Mouse (Mus musculus) left cerebral cortex, postnatal 25 days (tissue): ENCODE results near the gene Aoc1. TPM values are rescaled to one million over a fixed set of nuclear protein-coding genes. Genes with fewer than 3 reads are reported as not detected.
"Not testable (repeated sequence)": the region's sequence is repeated elsewhere in the genome, so short reads cannot be mapped to it uniquely, and the experiment has no call there.

Experiments
- DNase-seq, 2 experiments: peaks; one replicate each; pipeline ENCODE4 v3.0.0; 2022; ENCODE audit warnings: low spot score in 2 of 2, mixed read lengths in 1 of 2
- intact Hi-C: fragments of 180-260 bp; cut with DNase I; formaldehyde crosslinking; loops from one replicate; pipeline ENCODE4 v1.15.1; 2025
- total RNA-seq, 2 experiments: library from RNA; stranded (reverse); gene quantifications; 2 replicates each; pipeline ENCODE4 v1.2.3; 2021

Aoc1 gene
- total RNA-seq, 2 experiments from 2014 or later = not detected

DNA sequence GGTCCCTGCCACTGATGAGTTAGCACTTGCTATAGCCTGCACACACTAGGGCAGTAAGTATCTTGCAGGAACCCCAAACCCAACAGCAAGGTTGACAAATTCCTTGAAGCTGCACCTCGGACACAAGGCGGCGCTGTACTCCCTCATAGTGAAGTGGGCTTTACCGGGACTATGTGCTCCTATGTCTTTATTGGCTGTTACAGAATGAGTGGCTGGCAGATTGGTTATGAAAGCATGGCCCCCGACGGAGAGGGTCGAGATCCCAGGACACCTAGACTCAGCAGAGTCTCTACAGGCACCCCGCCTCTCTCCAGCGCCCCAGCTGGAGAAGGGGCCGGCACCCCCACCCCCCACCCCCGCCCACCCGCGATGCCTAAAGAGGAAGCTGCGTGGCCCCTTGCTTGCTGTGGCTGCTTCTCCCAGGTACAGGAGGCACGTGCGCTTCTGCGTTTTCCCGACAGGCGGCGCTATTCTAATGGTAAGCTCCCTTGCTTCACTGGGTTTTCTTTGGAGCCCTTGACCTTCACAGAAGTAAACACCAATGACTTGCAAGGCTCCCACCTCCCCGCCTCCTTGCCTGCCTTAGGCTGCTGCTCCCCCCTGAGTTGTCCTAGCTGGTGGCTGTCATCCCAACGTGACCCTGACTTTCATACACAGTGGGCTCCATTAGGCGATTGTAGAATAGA is 12.4 kb upstream of the Aoc1 start:
- peak; percentile 26 to 49 for DNase-seq
- intact Hi-C loops = loop anchor here (5.0 kb wide), 1 partner anchor 97 kb away; no protein-coding TSS in a partner anchor

DNA sequence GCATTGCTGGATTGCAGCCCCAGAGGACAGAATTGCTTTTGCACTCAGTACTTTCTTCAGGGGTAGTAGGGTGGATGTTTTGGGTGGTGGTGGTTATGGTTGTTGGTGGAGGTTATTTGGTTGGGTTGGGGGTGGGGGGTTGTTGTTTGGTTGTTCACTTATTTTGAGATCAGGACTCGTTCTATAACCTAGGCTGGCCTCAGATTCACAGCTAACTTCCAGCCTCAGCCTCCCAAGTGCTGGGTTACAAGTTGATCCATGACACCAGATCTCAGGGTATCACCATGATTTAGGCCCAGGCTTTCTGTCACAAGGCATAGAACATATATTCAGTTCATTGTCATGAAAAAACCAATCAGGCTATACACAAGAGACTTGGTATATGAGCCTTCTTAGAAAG is 11.8 kb upstream of the Aoc1 start:
- DNase-seq = no peak
- intact Hi-C loops = loop anchor here (5.0 kb wide), 1 partner anchor 96 kb away; no protein-coding TSS in a partner anchor

DNA sequence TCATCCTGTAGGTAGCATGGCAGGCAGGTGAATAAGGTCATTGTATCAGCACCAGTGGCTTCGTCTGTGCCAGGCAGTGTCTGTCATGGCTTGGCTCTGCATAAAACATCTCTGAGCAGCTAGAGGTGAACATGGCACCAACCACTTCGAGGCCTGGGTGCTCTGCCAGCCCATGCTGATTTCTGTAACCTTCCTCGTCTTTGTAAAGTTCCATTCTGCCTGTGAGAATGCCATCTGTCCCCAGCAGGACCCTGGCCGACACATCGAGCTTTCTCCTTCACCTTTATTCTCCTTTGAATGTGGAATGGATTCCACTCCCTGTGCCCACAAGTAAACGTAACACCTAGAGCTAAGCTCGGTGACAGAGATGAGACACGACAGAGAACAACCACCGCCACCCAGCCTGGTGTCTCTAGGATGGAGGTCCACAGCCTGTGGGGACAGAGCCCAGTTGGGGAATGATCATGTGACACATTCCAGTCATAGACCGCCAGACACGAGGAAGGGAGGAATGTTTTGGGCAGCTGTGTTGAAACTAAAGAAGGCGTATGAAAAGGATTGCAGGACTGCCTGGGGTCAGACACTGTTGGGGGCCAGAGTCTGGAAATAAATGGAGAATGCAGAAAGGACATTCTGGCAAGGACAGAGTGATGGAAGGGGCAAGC is 10.9 kb upstream of the Aoc1 start:
- DNase-seq = no peak
- intact Hi-C loops = loop anchor here (5.0 kb wide), 1 partner anchor 96 kb away; no protein-coding TSS in a partner anchor

DNA sequence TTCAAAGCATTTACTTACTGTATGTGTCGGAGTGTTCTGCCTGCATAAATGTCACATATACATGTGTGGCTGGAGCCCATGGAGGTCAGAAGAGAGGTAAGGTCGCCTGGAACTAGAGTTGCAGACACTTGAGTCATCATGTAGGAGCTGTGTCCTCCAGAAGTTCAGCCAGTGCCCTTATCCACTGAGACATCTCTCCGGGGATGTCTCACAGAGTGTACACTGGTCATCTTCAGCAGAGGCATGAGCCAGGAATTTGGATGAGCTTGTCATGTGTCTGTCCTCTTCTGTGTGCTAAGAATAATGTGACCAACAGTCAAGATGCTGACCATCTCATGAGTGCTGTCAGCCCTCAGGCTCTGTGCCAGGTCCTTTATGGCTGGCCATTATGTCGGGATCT is 9.9 kb upstream of the Aoc1 start:
- DNase-seq = no peak
- intact Hi-C loops = loop anchor here (5.0 kb wide), 1 partner anchor 94 kb away; no protein-coding TSS in a partner anchor

DNA sequence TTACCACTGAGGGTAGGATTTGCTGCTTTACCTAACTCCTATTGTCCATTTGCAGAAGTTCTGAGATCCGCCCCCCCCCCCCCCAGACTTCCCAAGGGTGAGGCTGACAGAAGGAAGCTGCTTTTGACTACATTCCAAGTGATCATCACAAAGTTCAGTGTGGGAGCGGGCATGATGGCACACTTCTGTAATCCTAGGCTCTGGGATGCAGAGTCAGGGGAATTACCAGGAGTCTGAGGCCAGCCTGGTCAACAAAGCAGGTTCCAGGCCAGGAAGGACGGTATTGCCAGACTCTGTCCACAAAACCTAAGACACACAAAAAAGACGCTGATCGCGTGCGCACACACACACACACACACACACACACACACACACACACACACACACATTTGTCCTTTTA is 9.2 kb upstream of the Aoc1 start:
- intact Hi-C loops = loop anchor here (5.0 kb wide), 1 partner anchor 94 kb away; no protein-coding TSS in a partner anchor

DNA sequence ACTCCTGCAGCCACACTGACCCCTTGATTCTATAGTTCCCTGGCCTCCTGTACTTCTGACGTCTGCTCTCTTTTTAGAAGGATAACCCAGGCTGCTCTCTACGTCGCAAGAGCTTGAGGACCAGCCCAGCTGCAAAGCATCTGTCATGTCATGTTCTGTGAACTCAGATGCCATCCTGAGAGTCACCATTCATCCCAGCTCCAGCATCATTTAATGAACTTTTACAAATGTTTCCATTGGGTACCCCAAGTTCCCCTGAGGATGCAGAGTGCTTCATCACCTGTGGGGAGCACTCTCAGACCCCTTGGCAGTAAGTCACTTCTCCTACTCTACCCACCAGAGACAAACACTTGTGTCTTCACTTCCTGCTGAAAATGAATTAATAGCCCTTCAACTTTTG is 8.5 kb upstream of the Aoc1 start:
- intact Hi-C loops = loop anchor here (5.0 kb wide), 1 partner anchor 93 kb away; no protein-coding TSS in a partner anchor

More for the DNA sequence above, 9.2 kb upstream of the Aoc1 start:
- no peak for DNase-seq

DNA sequence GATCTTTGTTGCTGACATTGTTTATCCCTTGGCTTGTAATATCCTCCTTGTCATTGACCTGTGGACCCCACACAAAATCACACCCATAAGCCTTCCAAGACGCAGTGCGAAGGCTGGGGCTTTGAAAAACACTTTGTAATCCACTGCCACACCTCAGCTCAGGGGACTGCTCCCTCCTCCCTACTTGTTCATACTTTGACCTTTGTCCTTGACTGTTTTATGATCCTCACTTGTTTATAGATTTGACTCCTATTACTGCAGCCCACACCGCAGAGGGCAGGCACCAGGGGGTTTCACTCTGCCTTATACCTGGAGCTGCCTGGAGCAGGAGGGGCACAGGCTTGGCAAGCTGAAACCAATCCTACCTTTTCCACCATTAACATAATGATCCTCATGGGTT is 8.0 kb upstream of the Aoc1 start:
- DNase-seq = no peak
- intact Hi-C loops = loop anchor here (5.0 kb wide), 1 partner anchor 93 kb away; no protein-coding TSS in a partner anchor

More for the DNA sequence above, 8.5 kb upstream of the Aoc1 start:
- DNase-seq = no peak

DNA sequence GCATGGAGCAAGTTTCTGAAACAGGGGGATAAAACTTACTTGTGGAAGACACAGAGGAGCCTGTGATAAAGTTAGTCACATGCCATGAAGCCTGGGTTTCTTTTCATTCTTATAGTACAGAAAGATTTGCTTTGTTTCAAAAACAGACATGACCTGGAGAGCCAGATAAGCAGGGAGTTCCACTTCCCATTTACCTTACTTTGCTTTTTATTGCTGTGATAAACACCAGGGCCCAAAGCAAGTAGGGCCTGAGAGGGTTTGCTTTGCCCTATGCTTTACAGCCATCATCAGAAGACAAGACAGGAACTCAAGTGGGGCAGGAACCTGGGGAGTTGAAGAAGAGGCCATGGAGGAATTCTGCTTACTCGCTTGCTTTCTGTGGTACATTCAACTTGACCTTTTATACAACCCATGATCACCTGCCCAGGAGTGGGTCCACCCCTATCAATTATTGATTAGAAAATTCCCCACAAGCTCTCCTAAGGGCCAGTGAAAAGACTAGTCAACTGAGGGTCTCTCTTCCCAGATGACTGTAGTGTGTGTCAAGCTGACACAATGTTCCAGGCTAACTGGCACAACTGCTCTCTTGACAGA is 7.4 kb upstream of the Aoc1 start:
- DNase-seq = no peak
- intact Hi-C loops = no loop called here

DNA sequence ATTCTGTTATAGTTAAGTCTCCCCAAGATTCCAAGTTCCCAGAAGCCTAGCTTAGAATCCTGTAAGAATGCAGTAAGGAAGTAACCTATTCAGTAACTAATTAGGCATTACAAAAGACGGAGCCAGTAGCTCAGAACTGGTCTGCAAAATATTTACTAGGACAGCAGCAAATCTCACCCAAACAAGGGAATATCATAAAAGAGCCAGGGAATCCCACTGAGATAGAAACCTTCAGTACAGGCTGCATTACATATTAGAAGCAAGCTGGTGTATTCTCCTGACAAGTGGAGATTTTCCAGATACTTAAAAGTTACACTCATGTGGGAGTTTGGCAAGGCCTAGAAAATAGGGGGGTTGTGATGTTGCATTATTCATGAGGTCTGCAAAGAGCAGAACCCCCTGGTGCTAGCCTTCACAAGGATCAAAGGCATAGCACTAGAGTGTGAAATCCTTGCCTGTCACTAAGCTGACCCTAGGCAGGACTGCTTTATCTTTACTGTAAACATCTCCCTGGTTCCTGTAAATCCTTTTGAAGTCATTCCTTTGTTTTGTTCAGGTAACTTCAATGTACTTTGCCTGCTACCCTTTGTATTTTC is 6.2 kb upstream of the Aoc1 start:
- intact Hi-C loops, DNase-seq: not testable (repeated sequence)

DNA sequence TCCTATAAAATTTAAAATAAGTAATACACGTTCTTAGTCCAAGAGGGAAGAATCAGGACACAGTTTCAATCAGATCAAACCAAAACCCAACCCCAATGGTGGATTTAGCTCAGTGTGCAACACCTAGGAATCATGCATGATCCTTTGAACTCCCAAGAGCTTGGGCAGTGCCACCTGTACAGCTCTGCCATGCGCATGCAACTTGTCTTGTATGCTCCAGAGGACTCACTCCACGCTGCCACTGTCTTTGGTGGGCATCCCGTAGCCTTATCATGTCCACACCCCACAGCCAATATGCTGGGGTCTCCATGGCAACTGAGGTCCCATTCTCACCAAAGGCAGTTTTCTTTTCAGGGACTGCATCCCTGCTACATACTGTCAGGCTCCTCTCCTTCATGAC is 5.5 kb upstream of the Aoc1 start:
- DNase-seq = no peak
- intact Hi-C loops = no loop called here

DNA sequence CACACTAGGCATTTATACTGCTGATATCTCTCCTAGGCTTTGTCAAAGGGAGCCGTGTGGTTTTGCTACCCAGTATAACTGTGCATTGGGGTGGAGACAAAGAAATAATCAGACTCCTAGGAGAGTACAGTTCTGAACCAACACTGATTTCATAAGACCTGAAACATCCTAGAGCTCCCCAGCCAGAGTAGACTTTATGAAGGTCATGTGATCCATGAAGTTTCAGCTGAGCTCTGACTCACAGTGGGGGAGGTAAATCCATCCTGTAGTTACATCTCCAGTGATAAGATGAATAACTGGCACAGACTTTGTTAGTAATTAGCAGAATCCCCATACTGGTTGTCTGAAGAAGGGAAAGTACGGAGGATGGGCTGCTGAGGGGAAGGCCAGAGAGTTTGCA is 2.9 kb upstream of the Aoc1 start:
- intact Hi-C loops = no loop called here

DNA sequence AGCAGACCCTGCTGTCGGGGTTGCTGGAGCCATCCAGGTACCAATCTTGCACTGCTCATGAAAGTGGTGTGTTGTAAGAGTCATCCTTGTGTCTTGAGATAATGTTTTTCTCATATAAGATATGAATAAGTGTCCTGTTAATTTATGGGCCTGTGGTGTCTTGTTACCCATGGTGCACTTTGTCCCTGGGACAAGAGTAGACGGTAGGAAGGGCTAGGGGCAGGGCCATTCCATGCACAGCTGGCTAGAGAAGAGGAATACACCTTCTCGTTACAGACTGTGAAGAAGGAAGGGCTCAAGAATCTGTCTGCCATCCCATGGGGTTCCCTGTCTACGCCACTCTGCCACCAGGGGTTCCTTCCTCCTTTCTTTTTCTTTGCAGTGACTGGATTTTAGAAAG is 1.9 kb downstream of the Aoc1 start:
- intact Hi-C loops = no loop called here
- DNase-seq = no peak

More for the DNA sequence above, 2.9 kb upstream of the Aoc1 start:
- DNase-seq = no peak

DNA sequence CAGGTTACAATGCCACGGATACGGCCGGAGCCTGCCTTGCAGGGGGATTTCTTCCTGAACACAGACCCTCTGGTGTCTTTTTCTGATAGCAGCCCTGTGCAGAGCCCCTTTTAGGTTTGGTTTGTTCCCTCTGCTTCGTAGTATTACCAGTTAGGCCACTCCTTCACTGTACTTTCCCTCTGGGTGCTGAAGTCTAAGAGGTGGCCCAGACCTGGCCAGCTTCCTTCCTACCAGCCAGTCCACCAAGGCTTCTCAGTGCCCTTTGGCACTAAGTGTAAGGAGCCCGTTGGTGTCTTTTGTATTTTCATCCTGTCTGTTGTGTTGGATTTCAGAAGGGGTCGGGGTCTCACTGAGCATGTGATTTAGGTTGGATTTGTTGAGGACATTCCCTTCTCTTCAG is 2.8 kb downstream of the Aoc1 start:
- intact Hi-C loops = no loop called here
- no peak for DNase-seq

DNA sequence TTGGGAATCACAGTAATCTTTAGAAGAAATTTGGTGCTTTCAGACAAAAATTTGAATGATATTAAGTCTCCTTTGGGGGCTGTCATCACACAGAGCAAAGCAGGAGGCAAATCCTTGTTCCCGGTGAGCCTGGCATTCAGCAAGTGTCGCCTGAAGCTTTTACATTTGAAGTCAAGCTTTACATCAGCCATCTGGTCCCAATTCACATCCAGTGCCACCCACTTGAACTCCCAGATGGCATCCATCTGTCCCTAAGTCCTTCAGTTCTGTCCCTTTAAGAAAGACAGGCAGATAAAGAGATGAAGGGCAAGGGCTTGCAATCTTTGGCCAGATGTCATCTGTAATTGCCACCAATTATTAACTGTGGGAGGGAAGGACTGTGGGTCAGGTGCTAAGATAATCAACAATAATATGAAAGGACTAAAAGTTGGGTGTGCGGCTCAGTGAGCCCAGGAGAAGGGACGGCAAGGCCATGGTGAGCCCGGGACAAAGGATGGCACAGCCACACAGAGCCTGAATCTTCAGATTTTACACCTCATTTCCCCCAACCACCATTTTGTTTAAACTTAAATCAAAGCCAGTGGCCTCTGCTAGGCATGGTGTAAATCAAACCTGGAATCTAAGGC is 3.9 kb downstream of the Aoc1 start:
- DNase-seq = peak; percentile 9 to 73
- intact Hi-C loops = no loop called here

DNA sequence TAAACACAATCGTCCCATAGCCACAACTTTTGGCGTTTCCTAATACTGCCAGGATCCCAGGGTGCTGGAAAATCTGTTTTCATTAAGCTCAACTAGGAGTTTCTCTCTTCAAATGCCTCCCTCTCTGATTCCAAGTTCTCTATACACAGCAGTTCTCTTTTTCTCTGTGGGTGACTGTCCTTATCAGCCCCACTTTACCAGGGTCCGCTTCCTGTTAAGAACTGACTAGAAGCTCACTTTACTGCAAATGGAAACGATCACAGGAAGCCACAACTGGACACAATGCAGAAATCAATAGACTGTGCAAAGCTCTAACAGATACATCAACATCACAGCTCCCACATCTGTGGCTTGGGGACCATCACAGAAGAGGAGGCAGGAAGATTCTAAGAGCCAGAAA is 21.5 kb downstream of the Aoc1 start:
- intact Hi-C loops = no loop called here
- DNase-seq = no peak

DNA sequence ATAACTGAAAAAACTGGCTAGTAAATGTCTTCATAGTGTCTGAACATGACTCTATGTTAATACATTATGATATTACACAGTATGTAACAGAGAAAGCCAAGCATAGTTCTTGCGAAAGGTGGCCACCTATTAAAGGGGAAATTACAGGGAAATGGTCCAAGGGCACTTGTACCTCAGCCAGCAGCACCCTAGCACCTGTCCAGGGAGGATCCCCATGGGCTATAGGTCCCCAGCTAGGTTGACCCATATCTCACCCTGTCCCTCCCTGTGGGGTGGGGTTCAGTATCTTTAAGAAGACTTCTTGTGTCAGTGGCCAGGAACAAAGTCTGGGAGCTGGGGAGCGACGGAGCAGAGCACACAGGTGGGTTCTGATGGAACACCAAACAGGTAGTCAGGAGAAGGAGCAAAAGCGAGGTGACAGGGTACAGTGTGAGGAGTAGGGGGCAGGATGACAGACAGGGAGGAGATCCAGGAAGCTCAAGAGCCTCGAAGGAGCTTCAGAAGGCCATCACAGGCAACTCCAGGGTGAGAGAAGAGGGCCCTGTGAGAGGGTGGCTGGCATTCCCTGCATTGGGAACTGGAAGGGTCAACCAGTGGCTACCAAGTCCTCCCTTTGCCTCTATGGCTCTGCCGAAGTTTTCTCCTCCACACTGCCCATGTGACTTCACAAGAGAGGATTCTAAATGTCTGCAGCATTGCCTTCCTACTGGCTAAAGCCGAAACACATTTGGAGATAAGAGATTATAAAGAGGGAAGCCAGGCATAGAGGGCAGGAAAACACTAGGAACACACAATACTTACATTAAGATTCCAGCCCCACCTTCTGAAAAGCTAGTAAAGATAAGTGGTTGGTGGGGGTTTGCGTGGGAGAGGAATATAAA is 22.5 kb downstream of the Aoc1 start:
- no peak for DNase-seq
- intact Hi-C loops = no loop called here

DNA sequence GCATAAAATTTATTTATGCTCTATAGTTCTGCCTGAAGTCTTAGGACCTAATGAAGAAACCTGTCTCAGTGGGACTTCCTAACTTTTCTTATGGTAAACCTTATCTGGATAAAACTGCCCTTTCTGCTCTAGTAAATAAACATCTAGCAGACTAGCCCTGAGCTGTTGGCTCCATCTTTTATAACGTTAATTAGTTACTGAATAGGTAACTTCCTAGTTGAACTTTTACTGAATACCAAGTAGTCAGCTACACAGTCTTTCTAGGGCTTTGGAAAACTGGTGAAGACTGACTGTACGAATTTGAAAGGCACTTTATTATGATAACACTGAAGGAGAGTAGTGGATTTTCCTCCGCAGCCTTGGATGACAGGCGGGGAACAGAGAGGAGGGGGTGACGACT is 23.2 kb downstream of the Aoc1 start:
- intact Hi-C loops = no loop called here
- DNase-seq = no peak

DNA sequence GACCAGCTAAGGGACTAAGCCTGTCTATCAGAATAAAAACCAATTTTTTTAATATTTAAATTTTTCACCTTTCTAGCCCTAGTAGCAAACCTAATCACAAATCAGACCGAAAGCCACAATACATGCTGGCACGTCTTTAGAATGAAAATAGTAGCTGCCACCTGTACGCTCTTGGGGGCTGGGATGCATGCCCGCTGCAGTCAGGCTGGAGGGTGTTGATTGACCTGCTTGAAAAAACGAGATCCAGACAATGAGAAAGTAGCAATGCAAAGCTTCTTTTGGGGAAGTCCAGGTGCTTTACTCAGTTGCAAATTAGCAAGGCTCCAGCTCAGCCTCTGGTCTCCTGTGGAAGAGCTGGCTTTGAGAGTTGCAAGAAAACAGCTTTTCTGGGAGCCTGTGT is 24.3 kb downstream of the Aoc1 start:
- intact Hi-C loops = no loop called here
- DNase-seq = no peak

DNA sequence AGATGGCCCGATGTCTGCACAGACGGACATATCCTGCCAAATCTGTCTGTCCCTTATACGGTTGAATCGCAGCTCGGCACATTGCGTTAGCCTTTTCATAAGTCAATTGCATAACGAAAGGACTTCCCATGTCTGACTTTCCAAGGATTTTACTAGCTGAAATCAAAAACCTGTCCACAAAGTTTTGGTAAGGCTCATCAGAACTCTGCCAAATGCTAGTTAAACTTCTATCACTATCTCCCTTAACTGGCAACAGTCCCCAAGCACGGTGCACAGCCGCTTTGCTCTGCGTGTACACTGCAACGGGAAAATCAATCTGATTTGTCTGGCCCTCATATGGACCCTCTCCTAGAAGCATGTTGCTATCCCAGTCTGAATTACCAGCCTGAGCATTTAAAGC is 28.6 kb downstream of the Aoc1 start:
- DNase-seq, intact Hi-C loops: not testable (repeated sequence)
